Mouse (Mus musculus) heart, postnatal 0 days (tissue): ENCODE results near the gene Tln2.

Experiments
- CTCF ChIP-seq: IDR thresholded peaks from 2 replicates; pipeline ENCODE4 v1.5.1; 2016; ENCODE audit warnings: antibody characterized with exemption, control low read depth, low read depth
- EP300 ChIP-seq: IDR thresholded peaks from 2 replicates; pipeline ENCODE4 v1.6.1; 2016; ENCODE audit warnings: antibody characterized with exemption, low read depth

DNA sequence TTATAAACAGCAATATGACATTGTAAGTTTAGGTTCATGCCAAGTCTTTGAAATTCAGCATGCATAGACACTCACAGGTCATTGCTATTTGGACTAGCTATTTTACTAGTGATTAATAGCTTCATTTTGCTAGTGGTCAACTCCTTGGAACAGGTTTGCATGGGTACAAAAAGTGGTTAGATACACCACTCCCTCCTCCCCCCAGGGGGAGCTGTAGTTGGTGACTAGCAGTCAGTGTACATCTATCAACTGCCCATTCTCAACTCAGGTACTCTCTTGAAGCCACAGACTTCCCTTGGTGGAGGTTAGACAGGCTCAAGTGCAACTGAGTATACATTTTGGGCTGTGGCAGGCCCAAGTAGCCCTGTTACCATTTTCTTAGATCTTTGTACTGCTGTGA lies 256.5 kb downstream of the Tln2 start:
- TF ChIP-seq EP300, result no peak
- peak; percentile 22; the same call in 1 of the 2 replicates for TF ChIP-seq CTCF
